Mouse (Mus musculus): Measurements from ENCODE around the gene Apoc4. TPM values are rescaled to one million over a fixed set of nuclear protein-coding genes. Genes with fewer than 3 reads are reported as not detected.
A peak's percentile ranks its signal among the peaks of the same experiment; 100 is the strongest.

Gene Apoc4
- polyA plus RNA-seq (2015; fragmentation: Nextera tagmentation; extraction: Ambion mirVana) = not detected in 2 replicates

GRCm38 (mm10) chr7:19681202-19681694 is at the start of gene Apoc4, which contains the start of gene Gm44805:
TSS of gene Apoc4 (minus strand) at chr7:19681479.
TSS of gene Gm44805 (minus strand) at chr7:19681423.
- no peaks in the 10 kb centered on the region for H3K9me3 ChIP-seq (replicated peaks; ENCODE audit: control insufficient read depth, low read length, poor library complexity, severe bottlenecking)
- no peaks in the 10 kb centered on the region for H3K36me3 ChIP-seq (ENCODE audit: control insufficient read depth, insufficient read depth, low read length)
- no peak within 1 kb of the TSS for H3K27ac ChIP-seq (ENCODE audit: low read length)
- H3K9ac ChIP-seq (ENCODE audit: low read depth, low read length) = no peak within 1 kb of the TSS
- no peak for ATAC-seq
- no peak within 1 kb of the TSS for H3K4me2 ChIP-seq (ENCODE audit: low read length)
- no peaks in the 10 kb centered on the region for H3K4me1 ChIP-seq (ENCODE audit: control insufficient read depth, insufficient read depth, low read length)
- no peak within 1 kb of the TSS for H3K4me3 ChIP-seq (ENCODE audit: low read depth, low read length)
- WGBS = 64% methylated on average over 8 of the region's 8 CpGs
- H3K27me3 ChIP-seq (ENCODE audit: control insufficient read depth, insufficient read depth, low read depth, low read length) = no peaks in the 10 kb centered on the region

- WGBS = 89% methylated on average over 4 of the region's 4 CpGs
- Histone ChIP-seq H3K36me3 (ENCODE audit: control insufficient read depth, insufficient read depth, low read length) (peaks cover 33% of the 10 kb centered on the region), H3K4me2 (ENCODE audit: low read length) (no peak overlapping the region), H3K4me1 (ENCODE audit: control insufficient read depth, insufficient read depth, low read length) (no peaks in the 10 kb centered on the region), H3K27me3 (ENCODE audit: control insufficient read depth, insufficient read depth, low read depth, low read length) (no peaks in the 10 kb centered on the region), H3K9ac (ENCODE audit: low read depth, low read length) (no peak overlapping the region), H3K9me3 (replicated peaks; ENCODE audit: control insufficient read depth, low read length, poor library complexity, severe bottlenecking) (no peaks in the 10 kb centered on the region), H3K27ac (ENCODE audit: low read length) (no peak overlapping the region), H3K4me3 (ENCODE audit: low read depth, low read length) (no peak overlapping the region)
- no peak for ATAC-seq
Measured at GRCm38 (mm10) chr7:19726541-19726940, 45.3 kb upstream of the Apoc4 start.

DNA sequence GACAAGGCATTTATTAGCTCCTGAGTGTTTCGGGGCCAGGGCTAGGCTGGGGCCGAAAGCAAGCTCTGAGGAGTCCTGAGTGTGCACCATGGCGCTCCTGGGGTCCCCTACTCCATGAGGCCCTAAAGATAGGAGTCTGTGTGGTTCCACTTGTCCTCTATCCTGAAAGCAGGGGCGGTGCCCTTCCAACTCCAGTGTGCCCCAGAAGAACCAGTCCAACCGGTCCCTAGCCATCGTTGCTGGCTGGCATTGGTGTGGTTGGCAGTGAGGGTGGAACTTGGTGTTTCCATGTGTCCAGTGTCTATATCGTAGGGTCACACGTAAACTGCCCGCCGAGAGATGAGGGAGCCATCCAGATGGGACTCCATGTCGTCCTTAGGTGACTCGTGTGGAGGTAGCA is 42.9 kb upstream of the Apoc4 start:
- Histone ChIP-seq H3K27me3 (ENCODE audit: control insufficient read depth, insufficient read depth, low read depth, low read length) (no peaks in the 10 kb centered on the region), H3K9me3 (replicated peaks; ENCODE audit: control insufficient read depth, low read length, poor library complexity, severe bottlenecking) (no peaks in the 10 kb centered on the region; the same call in 1 of the 2 replicates), H3K4me2 (ENCODE audit: low read length) (no peak overlapping the region), H3K27ac (ENCODE audit: low read length) (no peak overlapping the region), H3K4me3 (ENCODE audit: low read depth, low read length) (no peak overlapping the region), H3K4me1 (ENCODE audit: control insufficient read depth, insufficient read depth, low read length) (no peaks in the 10 kb centered on the region), H3K9ac (ENCODE audit: low read depth, low read length) (no peak overlapping the region), H3K36me3 (ENCODE audit: control insufficient read depth, insufficient read depth, low read length) (peaks cover 20% of the 10 kb centered on the region)
- no peak for ATAC-seq
- WGBS = 97% methylated on average over 12 of the region's 12 CpGs

- 95% methylated on average over 6 of the region's 6 CpGs for WGBS
- Histone ChIP-seq H3K9ac (ENCODE audit: low read depth, low read length) (no peak overlapping the region), H3K4me1 (ENCODE audit: control insufficient read depth, insufficient read depth, low read length) (no peaks in the 10 kb centered on the region), H3K27me3 (ENCODE audit: control insufficient read depth, insufficient read depth, low read depth, low read length) (no peaks in the 10 kb centered on the region), H3K27ac (ENCODE audit: low read length) (no peak overlapping the region), H3K36me3 (ENCODE audit: control insufficient read depth, insufficient read depth, low read length) (peaks cover 19% of the 10 kb centered on the region), H3K4me3 (ENCODE audit: low read depth, low read length) (no peak overlapping the region), H3K4me2 (ENCODE audit: low read length) (no peak overlapping the region), H3K9me3 (replicated peaks; ENCODE audit: control insufficient read depth, low read length, poor library complexity, severe bottlenecking) (no peaks in the 10 kb centered on the region; the same call in 1 of the 2 replicates)
- ATAC-seq = no peak
Measured at GRCm38 (mm10) chr7:19722754-19723195, 41.5 kb upstream of the Apoc4 start.

DNA sequence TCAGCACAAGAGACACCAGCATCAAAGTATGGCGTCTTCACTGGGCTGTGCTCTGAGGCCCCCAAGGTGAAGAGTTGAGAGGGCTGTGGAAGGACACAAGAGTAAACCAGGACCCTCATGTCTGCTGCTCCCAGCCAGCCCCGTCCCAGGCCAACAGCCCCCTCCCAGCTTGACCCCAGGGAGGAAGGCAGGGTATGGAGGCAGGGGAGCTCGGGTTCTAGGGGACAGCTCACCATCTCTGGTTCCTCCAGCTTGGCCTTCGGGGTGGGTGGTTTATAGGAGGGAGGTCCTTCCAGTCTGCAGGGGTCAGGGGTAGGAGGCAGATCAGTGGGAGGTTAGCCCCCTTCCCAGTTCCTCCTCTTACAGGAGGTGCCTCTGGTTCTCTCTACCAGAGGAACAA is 37.9 kb upstream of the Apoc4 start:
- Histone ChIP-seq H3K36me3 (ENCODE audit: control insufficient read depth, insufficient read depth, low read length) (peaks cover 10% of the 10 kb centered on the region), H3K9ac (ENCODE audit: low read depth, low read length) (no peak overlapping the region), H3K27me3 (ENCODE audit: control insufficient read depth, insufficient read depth, low read depth, low read length) (no peaks in the 10 kb centered on the region), H3K4me1 (ENCODE audit: control insufficient read depth, insufficient read depth, low read length) (peaks cover 11% of the 10 kb centered on the region), H3K4me3 (ENCODE audit: low read depth, low read length) (no peak overlapping the region), H3K9me3 (replicated peaks; ENCODE audit: control insufficient read depth, low read length, poor library complexity, severe bottlenecking) (no peaks in the 10 kb centered on the region; the same call in 1 of the 2 replicates), H3K27ac (ENCODE audit: low read length) (no peak overlapping the region), H3K4me2 (ENCODE audit: low read length) (no peak overlapping the region)
- ATAC-seq = no peak
- WGBS = 96% methylated on average over 4 of the region's 4 CpGs

DNA sequence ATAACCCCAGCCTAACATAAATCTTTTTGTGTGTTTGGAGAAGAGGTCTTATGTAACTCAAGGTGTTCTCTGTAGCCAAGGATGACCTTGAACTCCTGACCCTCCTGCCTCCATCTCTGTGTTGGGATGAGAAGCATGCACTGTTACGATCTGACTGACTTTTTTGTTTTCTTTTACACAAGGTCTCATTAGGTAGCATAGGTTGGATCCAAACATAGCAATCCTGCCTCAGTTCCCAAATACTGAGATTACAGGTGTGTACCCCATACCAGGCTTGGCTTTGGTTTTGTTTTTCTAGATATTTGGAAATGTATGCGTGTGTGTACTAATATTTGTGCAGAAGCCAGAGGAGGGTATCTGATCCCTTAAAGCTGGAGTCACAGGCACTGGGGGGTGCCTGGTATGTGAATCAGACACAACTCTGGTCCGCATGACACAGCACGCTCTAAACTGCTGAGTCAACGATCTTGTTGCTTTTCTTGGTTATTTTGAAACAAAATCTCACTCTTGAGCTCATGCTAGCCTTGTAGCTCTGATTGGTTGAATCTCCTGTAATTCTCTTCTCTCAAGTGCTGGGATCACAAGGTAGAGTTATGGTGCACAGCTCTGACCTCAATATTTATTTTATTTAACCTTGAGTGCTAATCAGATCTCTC is 37.1 kb upstream of the Apoc4 start:
- Histone ChIP-seq H3K9ac (ENCODE audit: low read depth, low read length) (no peak overlapping the region), H3K9me3 (replicated peaks; ENCODE audit: control insufficient read depth, low read length, poor library complexity, severe bottlenecking) (no peaks in the 10 kb centered on the region; the same call in 1 of the 2 replicates), H3K4me2 (ENCODE audit: low read length) (no peak overlapping the region), H3K27me3 (ENCODE audit: control insufficient read depth, insufficient read depth, low read depth, low read length) (no peaks in the 10 kb centered on the region), H3K36me3 (ENCODE audit: control insufficient read depth, insufficient read depth, low read length) (peaks cover 8% of the 10 kb centered on the region), H3K4me1 (ENCODE audit: control insufficient read depth, insufficient read depth, low read length) (peaks cover 18% of the 10 kb centered on the region), H3K27ac (ENCODE audit: low read length) (no peak overlapping the region), H3K4me3 (ENCODE audit: low read depth, low read length) (no peak overlapping the region)
- no peak for ATAC-seq
- 92% methylated on average over 5 of the region's 5 CpGs for whole genome bisulfite sequencing

DNA sequence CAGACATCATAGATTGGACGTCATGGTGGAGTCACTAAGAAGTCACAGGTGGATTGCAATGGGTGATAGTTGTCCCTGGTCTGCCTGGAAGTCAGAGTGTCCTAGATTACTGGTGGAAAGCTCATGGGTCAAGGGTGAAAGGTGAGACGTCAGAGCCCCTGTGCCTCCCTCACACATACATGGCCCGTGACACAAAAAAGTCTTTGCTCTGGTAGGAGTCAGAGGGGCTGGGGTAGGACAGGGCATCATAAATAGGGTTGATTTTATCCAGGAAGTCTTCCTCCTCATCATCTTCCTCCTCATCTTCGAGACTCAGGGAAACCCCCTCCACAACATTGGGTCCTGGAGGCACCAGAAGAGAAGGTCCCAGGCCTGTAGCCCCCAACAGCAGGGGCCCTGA is 36.1 kb upstream of the Apoc4 start:
- no peaks in the 10 kb centered on the region for H3K27me3 ChIP-seq (ENCODE audit: control insufficient read depth, insufficient read depth, low read depth, low read length)
- WGBS = 96% methylated on average over 4 of the region's 4 CpGs
- peaks cover 19% of the 10 kb centered on the region for H3K4me1 ChIP-seq (ENCODE audit: control insufficient read depth, insufficient read depth, low read length)
- peaks cover 9% of the 10 kb centered on the region for H3K36me3 ChIP-seq (ENCODE audit: control insufficient read depth, insufficient read depth, low read length)
- no peak overlapping the region for H3K4me3 ChIP-seq (ENCODE audit: low read depth, low read length)
- no peak overlapping the region for H3K27ac ChIP-seq (ENCODE audit: low read length)
- no peak overlapping the region for H3K4me2 ChIP-seq (ENCODE audit: low read length)
- no peak for ATAC-seq
- no peaks in the 10 kb centered on the region; the same call in 1 of the 2 replicates for H3K9me3 ChIP-seq (replicated peaks; ENCODE audit: control insufficient read depth, low read length, poor library complexity, severe bottlenecking)
- no peak overlapping the region for H3K9ac ChIP-seq (ENCODE audit: low read depth, low read length)

DNA sequence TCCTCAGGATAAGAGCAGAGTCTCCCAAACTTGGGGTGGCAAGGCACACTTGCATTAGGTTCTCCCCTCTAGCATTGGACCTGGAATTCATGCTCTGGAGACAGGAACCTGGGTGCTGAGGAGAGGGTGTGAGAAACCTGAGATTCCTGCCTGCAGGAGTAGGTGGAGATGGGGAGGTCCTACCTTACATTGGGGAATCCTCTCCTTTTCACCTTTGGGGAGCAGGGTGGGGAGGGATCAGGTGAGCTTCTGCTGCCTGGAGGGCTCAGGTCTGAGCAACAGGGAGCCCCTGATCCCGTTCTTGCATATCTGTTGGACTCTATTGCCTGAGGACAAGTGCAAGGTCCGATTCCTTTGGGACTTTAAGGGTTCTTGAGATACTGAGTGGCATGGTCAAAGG is 35.5 kb upstream of the Apoc4 start:
- Histone ChIP-seq H3K27me3 (ENCODE audit: control insufficient read depth, insufficient read depth, low read depth, low read length) (no peaks in the 10 kb centered on the region), H3K4me1 (ENCODE audit: control insufficient read depth, insufficient read depth, low read length) (peaks cover 19% of the 10 kb centered on the region), H3K4me3 (ENCODE audit: low read depth, low read length) (no peak overlapping the region), H3K27ac (ENCODE audit: low read length) (peak overlapping the region; percentile 92), H3K9ac (ENCODE audit: low read depth, low read length) (peak overlapping the region; percentile 16; the same call in 1 of the 2 replicates), H3K9me3 (replicated peaks; ENCODE audit: control insufficient read depth, low read length, poor library complexity, severe bottlenecking) (no peaks in the 10 kb centered on the region; the same call in 1 of the 2 replicates), H3K36me3 (ENCODE audit: control insufficient read depth, insufficient read depth, low read length) (peaks cover 9% of the 10 kb centered on the region), H3K4me2 (ENCODE audit: low read length) (peak overlapping the region; percentile 74)
- ATAC-seq = no peak
- WGBS = 91% methylated on average over 2 of the region's 2 CpGs

DNA sequence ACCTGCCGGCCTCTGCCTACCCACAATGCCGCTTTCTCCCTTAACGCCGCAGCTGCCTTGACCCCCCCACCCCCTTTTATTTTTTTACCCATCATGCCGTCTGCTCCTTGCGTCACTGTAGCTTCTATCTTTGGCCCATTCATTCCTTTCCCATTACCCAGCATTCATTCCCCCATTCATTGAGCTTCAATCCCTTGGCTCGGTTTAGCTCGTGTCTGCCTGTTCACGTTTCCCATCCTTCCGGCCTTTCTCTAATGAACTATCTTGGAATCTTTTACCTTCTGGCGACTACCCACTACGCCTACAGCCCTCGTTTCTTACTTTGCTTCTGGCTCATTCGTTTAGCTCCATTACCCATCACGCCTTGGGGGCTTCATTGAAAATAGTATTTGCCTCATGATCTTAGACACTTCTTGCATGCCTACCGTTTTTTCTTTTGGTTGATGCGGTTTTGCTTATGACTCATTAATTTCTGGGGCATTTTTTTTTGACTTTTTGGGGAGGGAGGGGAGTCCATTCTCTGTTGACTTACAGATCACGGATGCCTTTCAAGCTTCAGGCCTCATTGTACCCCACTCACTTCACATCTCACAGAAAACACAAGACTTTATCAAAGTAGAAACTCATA is 34.9 kb upstream of the Apoc4 start:
- no peaks in the 10 kb centered on the region for H3K27me3 ChIP-seq (ENCODE audit: control insufficient read depth, insufficient read depth, low read depth, low read length)
- peak overlapping the region; percentile 74 for H3K4me2 ChIP-seq (ENCODE audit: low read length)
- H3K9me3 ChIP-seq (replicated peaks; ENCODE audit: control insufficient read depth, low read length, poor library complexity, severe bottlenecking) = no peaks in the 10 kb centered on the region; the same call in 1 of the 2 replicates
- 6% methylated on average over 18 of the region's 18 CpGs for WGBS
- ATAC-seq = no peak
- H3K36me3 ChIP-seq (ENCODE audit: control insufficient read depth, insufficient read depth, low read length) = peaks cover 9% of the 10 kb centered on the region
- H3K27ac ChIP-seq (ENCODE audit: low read length) = peak overlapping the region; percentile 92
- peak overlapping the region; percentile 61 for H3K9ac ChIP-seq (ENCODE audit: low read depth, low read length)
- H3K4me3 ChIP-seq (ENCODE audit: low read depth, low read length) = peak overlapping the region; percentile 44
- peaks cover 19% of the 10 kb centered on the region for H3K4me1 ChIP-seq (ENCODE audit: control insufficient read depth, insufficient read depth, low read length)
